Mouse (Mus musculus) ES-E14 (cell line): Measurements from ENCODE around the gene Pard3b.

Experiments used
- CHD2 ChIP-seq: IDR thresholded peaks from 2 replicates; pipeline ENCODE4 v1.6.1; 2014; ENCODE audit warnings: mild to moderate bottlenecking, low read depth, low read length, inconsistent platforms
- HCFC1 ChIP-seq: IDR thresholded peaks from 2 replicates; pipeline ENCODE4 v1.6.1; 2012; ENCODE audit warnings: low read length, inconsistent platforms, borderline replicate concordance; ENCODE audit not compliant: insufficient read depth
- MAFK ChIP-seq: IDR thresholded peaks from 2 replicates; pipeline ENCODE4 v1.6.1; 2014; ENCODE audit warnings: mild to moderate bottlenecking, low read depth, low read length, inconsistent platforms; ENCODE audit not compliant: insufficient read depth
- ZC3H11A ChIP-seq: IDR thresholded peaks from 2 replicates; pipeline ENCODE4 v1.6.1; 2012; ENCODE audit warnings: low read depth, mild to moderate bottlenecking, inconsistent platforms, low read length, borderline replicate concordance
- ZNF384 ChIP-seq: IDR thresholded peaks from 2 replicates; pipeline ENCODE4 v1.6.1; 2012; ENCODE audit warnings: low read depth, low read length, inconsistent platforms

DNA sequence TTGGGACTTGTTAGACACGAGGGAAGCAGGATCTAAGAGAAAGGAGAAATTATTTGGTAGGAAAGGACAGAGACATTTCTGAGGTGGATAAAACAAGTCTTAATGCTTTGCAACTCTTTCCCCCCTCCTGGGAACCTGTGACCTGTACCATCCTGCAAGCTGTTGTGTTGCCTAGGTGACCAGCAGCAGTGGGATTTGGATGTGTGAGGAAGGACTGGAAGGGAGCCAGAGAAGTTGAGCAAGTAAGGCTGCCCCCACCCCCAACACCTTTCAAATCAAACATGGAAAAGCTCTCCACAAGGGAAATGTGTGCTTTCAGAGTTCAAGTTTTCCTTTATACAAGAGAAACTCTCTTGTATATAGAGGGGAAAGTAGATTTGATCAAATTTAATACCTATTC, 595.4 kb downstream of the Pard3b start:
- TF ChIP-seq ZC3H11A (no peak), CHD2 (no peak), HCFC1 (no peak), MAFK (no peak), ZNF384 (no peak)
